Mouse (Mus musculus) G1E (cell line): ENCODE measurements at regions not wholly inside any gene's neighbourhood (a gene's known extent, or its start where the extent isn't known, plus 50 kb on each side); places are given as distances from the start of the nearest gene placed in this dataset.

ENCODE experiments used
- ATAC-seq: 2 replicates; pipeline ENCODE4 v1.8.0; 2016; ENCODE audit warnings: mild to moderate bottlenecking; ENCODE audit not compliant: insufficient number of reproducible peaks, poor library complexity, low FRiP score, severe bottlenecking; ENCODE audit errors: extremely low read depth
- DNase-seq: peaks from one replicate; pipeline ENCODE4 v3.0.0; 2012; ENCODE audit warnings: low spot score
- H3K27me3 ChIP-seq: 2 replicates; pipeline ENCODE4 v1.6.1; 2012; ENCODE audit warnings: mild to moderate bottlenecking, low read length, inconsistent platforms; ENCODE audit not compliant: insufficient read depth
- H3K36me3 ChIP-seq: replicated peaks from 2 replicates; pipeline ENCODE3; 2012; ENCODE audit warnings: mild to moderate bottlenecking, inconsistent platforms
- H3K4me1 ChIP-seq: 2 replicates; pipeline ENCODE4 v1.6.1; 2012; ENCODE audit warnings: low read depth, low read length, inconsistent platforms, mixed read lengths; ENCODE audit not compliant: insufficient read depth
- H3K4me3 ChIP-seq: 2 replicates; pipeline ENCODE4 v1.5.1; 2012; ENCODE audit warnings: low read depth, mild to moderate bottlenecking, inconsistent platforms, low read length, moderate library complexity, mixed read lengths
- H3K9me3 ChIP-seq: replicated peaks from 2 replicates; pipeline ENCODE4 v1.6.1; 2012; ENCODE audit warnings: inconsistent platforms
- CTCF ChIP-seq: IDR thresholded peaks from 2 replicates; pipeline ENCODE4 v1.5.1; 2012; ENCODE audit warnings: low read depth, low read length, inconsistent platforms, mixed read lengths
- GATA1 ChIP-seq: IDR thresholded peaks from 2 replicates; pipeline ENCODE4 v1.6.1; 2012; ENCODE audit warnings: borderline replicate concordance, low read length, inconsistent platforms, mixed read lengths
- GATA2 ChIP-seq: IDR thresholded peaks from 2 replicates; pipeline ENCODE4 v1.6.1; 2012; ENCODE audit warnings: low read depth, low read length, inconsistent platforms, borderline replicate concordance
- POLR2AphosphoS5 ChIP-seq: IDR thresholded peaks from 2 replicates; pipeline ENCODE4 v1.6.1; 2012; ENCODE audit warnings: low read depth, low read length, inconsistent platforms; ENCODE audit not compliant: insufficient replicate concordance
- TAL1 ChIP-seq: conservative IDR thresholded peaks from 2 replicates; pipeline ENCODE4 v1.6.1; 2012; ENCODE audit warnings: low read depth, low read length, inconsistent platforms, mixed read lengths

GRCm38 (mm10) chr4:64538009-64538408, 491.2 kb upstream of the Tnc start:
- Histone ChIP-seq H3K4me1 (no peaks in the 10 kb centered on the region), H3K4me3 (no peak overlapping the region), H3K36me3 (no peaks in the 10 kb centered on the region), H3K9me3 (0 out of 2 replicates have a peak, but pooled peaks cover 5% of the 10 kb centered on the region), H3K27me3 (no peaks in the 10 kb centered on the region)
- TF ChIP-seq CTCF (no peak), POLR2AphosphoS5 (no peak), GATA1 (no peak), TAL1 (no peak), GATA2 (no peak)
- no peak for DNase-seq
- no peak for ATAC-seq

GRCm38 (mm10) chr4:64544576-64545185, 497.9 kb upstream of the Tnc start:
- no peak for DNase-seq
- Histone ChIP-seq H3K4me3 (no peak overlapping the region), H3K36me3 (no peaks in the 10 kb centered on the region), H3K27me3 (no peaks in the 10 kb centered on the region), H3K4me1 (no peaks in the 10 kb centered on the region), H3K9me3 (0 out of 2 replicates have a peak, but pooled peaks cover 3% of the 10 kb centered on the region)
- TF ChIP-seq GATA2 = no peak
- no peak for TF ChIP-seq POLR2AphosphoS5
- no peak for TF ChIP-seq TAL1
- no peak for TF ChIP-seq CTCF
- TF ChIP-seq GATA1 = no peak
- ATAC-seq = no peak

GRCm38 (mm10) chr4:64546386-64546785, 499.6 kb upstream of the Tnc start:
- DNase-seq = no peak
- Histone ChIP-seq H3K27me3 (no peaks in the 10 kb centered on the region), H3K36me3 (no peaks in the 10 kb centered on the region), H3K4me1 (no peaks in the 10 kb centered on the region), H3K4me3 (no peak overlapping the region), H3K9me3 (0 out of 2 replicates have a peak, but pooled peaks cover 3% of the 10 kb centered on the region)
- TF ChIP-seq TAL1 (no peak), POLR2AphosphoS5 (no peak), CTCF (no peak), GATA2 (no peak), GATA1 (no peak)
- no peak for ATAC-seq

GRCm38 (mm10) chr4:64562511-64562910, 515.7 kb upstream of the Tnc start:
- H3K27me3 ChIP-seq = no peaks in the 10 kb centered on the region
- ATAC-seq = no peak
- H3K9me3 ChIP-seq = peaks cover 3% of the 10 kb centered on the region; the same call in 1 of the 2 replicates
- DNase-seq = no peak
- no peaks in the 10 kb centered on the region for H3K36me3 ChIP-seq
- H3K4me1 ChIP-seq = no peaks in the 10 kb centered on the region
- no peak for TF ChIP-seq CTCF
- no peak for TF ChIP-seq GATA2
- TF ChIP-seq TAL1 = no peak
- no peak for TF ChIP-seq GATA1
- no peak for TF ChIP-seq POLR2AphosphoS5
- H3K4me3 ChIP-seq = no peak overlapping the region

- Histone ChIP-seq H3K9me3 (no peaks in the 10 kb centered on the region), H3K36me3 (no peaks in the 10 kb centered on the region), H3K4me3 (no peak overlapping the region), H3K4me1 (no peaks in the 10 kb centered on the region), H3K27me3 (no peaks in the 10 kb centered on the region)
- ATAC-seq = no peak
- TF ChIP-seq POLR2AphosphoS5 = no peak
- TF ChIP-seq TAL1 = no peak
- no peak for TF ChIP-seq GATA1
- TF ChIP-seq GATA2 = no peak
- no peak for TF ChIP-seq CTCF
- DNase-seq = no peak
These were observed 517.2 kb upstream of the Tnc start for GRCm38 (mm10) chr4:64563996-64564395.

GRCm38 (mm10) chr4:64570666-64571065, 523.9 kb upstream of the Tnc start:
- ATAC-seq (no peak), DNase-seq (no peak)
- Histone ChIP-seq H3K4me1 (no peaks in the 10 kb centered on the region), H3K4me3 (no peak overlapping the region), H3K9me3 (no peaks in the 10 kb centered on the region), H3K36me3 (no peaks in the 10 kb centered on the region), H3K27me3 (no peaks in the 10 kb centered on the region)
- TF ChIP-seq POLR2AphosphoS5 = no peak
- TF ChIP-seq CTCF = no peak
- no peak for TF ChIP-seq GATA1
- TF ChIP-seq TAL1 = no peak
- no peak for TF ChIP-seq GATA2
